Mouse (Mus musculus) myocyte (in vitro differentiated cells): ENCODE results near the gene Cd3eap.

Experiments
- MAX ChIP-seq: IDR thresholded peaks from one replicate; pipeline ENCODE4 v1.6.1; 2011; ENCODE audit warnings: low read depth, mild to moderate bottlenecking, control low read depth
- POLR2A ChIP-seq: IDR thresholded peaks from one replicate; pipeline ENCODE4 v1.6.1; 2011; ENCODE audit warnings: low read depth, mild to moderate bottlenecking, control low read depth, moderate library complexity; ENCODE audit not compliant: insufficient read length
- USF1 ChIP-seq: IDR thresholded peaks from one replicate; pipeline ENCODE4 v1.6.1; 2011; ENCODE audit warnings: low read depth, mild to moderate bottlenecking, control low read depth, moderate library complexity

DNA sequence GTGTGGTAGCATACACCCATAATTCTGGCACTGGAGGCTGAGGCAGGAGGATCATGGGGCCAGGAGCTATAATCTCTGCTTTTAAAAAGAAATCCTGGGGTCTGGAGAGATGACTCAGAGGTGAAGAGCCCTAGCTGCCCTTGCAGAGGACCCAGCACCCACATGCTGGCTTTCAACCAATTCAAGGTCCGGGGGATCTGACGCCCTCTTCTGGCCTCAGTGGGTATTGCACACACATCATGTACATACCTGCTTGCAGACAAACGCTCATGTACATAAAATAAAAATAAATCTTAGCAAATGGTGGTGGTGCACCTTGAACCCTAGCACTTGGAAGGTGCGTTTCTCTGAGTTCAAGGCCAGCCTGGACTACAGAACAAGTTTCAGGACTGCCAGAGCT, 41.7 kb upstream of the Cd3eap start:
- TF ChIP-seq MAX (no peak), USF1 (no peak), POLR2A (no peak)
